Mouse (Mus musculus) stomach, embryonic 16.5 days (tissue): ENCODE results near the gene Wfdc21. TPM values are rescaled to one million over a fixed set of nuclear protein-coding genes. Genes with fewer than 3 reads are reported as not detected.
A peak's percentile ranks its signal among the peaks of the same experiment; 100 is the strongest.

Experiments used
- ATAC-seq: fragments of 200-750 bp; cut with Nextera tagmentation; 2 replicates; pipeline ENCODE4 v1.8.0; 2017; ENCODE audit warnings: moderate number of reproducible peaks, moderate TSS enrichment; ENCODE audit not compliant: insufficient read depth, low FRiP score
- H3K27ac ChIP-seq: fragments of 300-500 bp; sonication (generic); 2 replicates; pipeline ENCODE4 v1.5.1; 2014; ENCODE audit warnings: low read length
- H3K27me3 ChIP-seq: fragments of 300-500 bp; sonication (generic); 2 replicates; pipeline ENCODE4 v1.6.1; 2014; ENCODE audit warnings: low read length, control low read depth, mixed read lengths; ENCODE audit not compliant: control insufficient read depth, insufficient read depth
- H3K36me3 ChIP-seq: fragments of 300-500 bp; sonication (generic); 2 replicates; pipeline ENCODE4 v1.6.1; 2014; ENCODE audit warnings: low read length; ENCODE audit not compliant: control insufficient read depth, insufficient read depth
- H3K4me1 ChIP-seq: fragments of 300-500 bp; sonication (generic); 2 replicates; pipeline ENCODE4 v1.6.1; 2014; ENCODE audit warnings: low read length, control low read depth, mixed read lengths; ENCODE audit not compliant: control insufficient read depth, insufficient read depth
- H3K4me2 ChIP-seq: fragments of 300-500 bp; sonication (generic); 2 replicates; pipeline ENCODE4 v1.6.1; 2014; ENCODE audit warnings: low read depth, low read length, mixed read lengths
- H3K4me3 ChIP-seq: fragments of 300-500 bp; sonication (generic); replicated peaks from 2 replicates; pipeline ENCODE4 v1.5.1; 2014; ENCODE audit warnings: mild to moderate bottlenecking, low read length
- H3K9ac ChIP-seq: fragments of 300-500 bp; sonication (generic); 2 replicates; pipeline ENCODE4 v1.6.1; 2014; ENCODE audit warnings: low read length
- H3K9me3 ChIP-seq: fragments of 300-500 bp; sonication (generic); replicated peaks from 2 replicates; pipeline ENCODE4 v1.6.1; 2016; ENCODE audit warnings: low read length, control low read depth; ENCODE audit not compliant: control insufficient read depth
- WGBS: fragments of 180-500 bp; shearing (Covaris S2); extraction: QIAGEN DNeasy Blood & Tissue Kit; methylation state at CpG from one replicate; pipeline ENCODE4 v1.1.7; 2014; 5-methylcytosine and 5-hydroxymethylcytosine counted together
- polyA plus RNA-seq: library from polyadenylated mRNA; unstranded; fragments of >200 nt; fragmentation: Nextera tagmentation; extraction: Ambion mirVana; gene quantifications from 2 replicates; pipeline ENCODE4 v1.2.1, GENCODE M21; 2015

Wfdc21 gene
- polyA plus RNA-seq, 1 experiment from 2014 or later: 11.0 TPM

GRCm38 (mm10) chr11:83789259-83789658, 42.5 kb downstream of the Wfdc21 start:
- Histone ChIP-seq H3K9me3 (no peaks in the 10 kb centered on the region), H3K36me3 (no peaks in the 10 kb centered on the region), H3K27me3 (no peaks in the 10 kb centered on the region), H3K27ac (no peak overlapping the region), H3K4me2 (no peak overlapping the region), H3K4me1 (0 out of 2 replicates have a peak, but pooled peaks cover 3% of the 10 kb centered on the region), H3K4me3 (no peak overlapping the region), H3K9ac (0 out of 2 replicates have a peak overlapping the region, but pooled peaks have one; percentile 6)
- whole genome bisulfite sequencing: 43% methylated on average over 13 of the region's 13 CpGs
- ATAC-seq: no peak

- ATAC-seq: no peak
- H3K36me3 ChIP-seq: no peaks in the 10 kb centered on the region
- no peak overlapping the region for H3K9ac ChIP-seq
- H3K27me3 ChIP-seq: no peaks in the 10 kb centered on the region
- H3K9me3 ChIP-seq: no peaks in the 10 kb centered on the region
- H3K27ac ChIP-seq: no peak overlapping the region
- H3K4me1 ChIP-seq: 0 out of 2 replicates have a peak, but pooled peaks cover 3% of the 10 kb centered on the region
- H3K4me2 ChIP-seq: no peak overlapping the region
- WGBS: 56% methylated on average over 4 of the region's 4 CpGs
- H3K4me3 ChIP-seq: no peak overlapping the region
These were observed 44.4 kb downstream of the Wfdc21 start for GRCm38 (mm10) chr11:83791133-83791532.

- Histone ChIP-seq H3K9me3 (no peaks in the 10 kb centered on the region), H3K9ac (no peak overlapping the region), H3K4me3 (no peak overlapping the region), H3K27me3 (no peaks in the 10 kb centered on the region), H3K4me1 (no peaks in the 10 kb centered on the region), H3K36me3 (no peaks in the 10 kb centered on the region), H3K4me2 (no peak overlapping the region), H3K27ac (no peak overlapping the region)
- WGBS: 66% methylated on average over 12 of the region's 12 CpGs
- ATAC-seq: no peak
These were observed 45.7 kb downstream of the Wfdc21 start for GRCm38 (mm10) chr11:83792316-83792914.

GRCm38 (mm10) chr11:83793264-83793663, 46.5 kb downstream of the Wfdc21 start:
- no peak overlapping the region for H3K4me2 ChIP-seq
- no peaks in the 10 kb centered on the region for H3K9me3 ChIP-seq
- H3K9ac ChIP-seq: no peak overlapping the region
- no peak overlapping the region for H3K4me3 ChIP-seq
- H3K27me3 ChIP-seq: no peaks in the 10 kb centered on the region
- no peak overlapping the region for H3K27ac ChIP-seq
- no peaks in the 10 kb centered on the region for H3K4me1 ChIP-seq
- no peaks in the 10 kb centered on the region for H3K36me3 ChIP-seq
- 72% methylated on average over 14 of the region's 14 CpGs for WGBS
- ATAC-seq: no peak

- Histone ChIP-seq H3K9me3 (no peaks in the 10 kb centered on the region), H3K4me2 (no peak overlapping the region), H3K4me1 (no peaks in the 10 kb centered on the region), H3K27me3 (no peaks in the 10 kb centered on the region), H3K27ac (no peak overlapping the region), H3K4me3 (no peak overlapping the region), H3K36me3 (no peaks in the 10 kb centered on the region), H3K9ac (no peak overlapping the region)
- 83% methylated on average over 6 of the region's 6 CpGs for WGBS
- ATAC-seq: no peak
These were observed 49.4 kb downstream of the Wfdc21 start for GRCm38 (mm10) chr11:83796112-83796511.

- Histone ChIP-seq H3K9me3 (no peaks in the 10 kb centered on the region), H3K9ac (no peak overlapping the region), H3K4me3 (no peak overlapping the region), H3K27ac (no peak overlapping the region), H3K36me3 (no peaks in the 10 kb centered on the region), H3K27me3 (no peaks in the 10 kb centered on the region), H3K4me2 (no peak overlapping the region), H3K4me1 (no peaks in the 10 kb centered on the region)
- 69% methylated on average over 10 of the region's 10 CpGs for WGBS
- no peak for ATAC-seq
These were observed 50.4 kb downstream of the Wfdc21 start for GRCm38 (mm10) chr11:83796980-83797608.

GRCm38 (mm10) chr11:83799871-83800430, 53.2 kb downstream of the Wfdc21 start:
- H3K9me3 ChIP-seq: no peaks in the 10 kb centered on the region
- H3K27ac ChIP-seq: no peak overlapping the region
- no peaks in the 10 kb centered on the region for H3K36me3 ChIP-seq
- H3K4me1 ChIP-seq: no peaks in the 10 kb centered on the region
- no peak overlapping the region for H3K4me3 ChIP-seq
- H3K4me2 ChIP-seq: no peak overlapping the region
- 69% methylated on average over 12 of the region's 12 CpGs for WGBS
- no peaks in the 10 kb centered on the region for H3K27me3 ChIP-seq
- H3K9ac ChIP-seq: no peak overlapping the region
- ATAC-seq: no peak

- ATAC-seq: no peak
- Histone ChIP-seq H3K36me3 (no peaks in the 10 kb centered on the region), H3K4me1 (no peaks in the 10 kb centered on the region), H3K27ac (no peak overlapping the region), H3K4me3 (no peak overlapping the region), H3K27me3 (no peaks in the 10 kb centered on the region), H3K9ac (no peak overlapping the region), H3K4me2 (no peak overlapping the region), H3K9me3 (no peaks in the 10 kb centered on the region)
- WGBS: 66% methylated on average over 8 of the region's 8 CpGs
These were observed 55.4 kb downstream of the Wfdc21 start for GRCm38 (mm10) chr11:83802166-83802565.
